Mouse (Mus musculus): ENCODE data around the gene Nck2. TPM values are rescaled to one million over a fixed set of nuclear protein-coding genes. Genes with fewer than 3 reads are reported as not detected.

Gene Nck2
- total and polyA plus RNA-seq, 2 experiments from 2014 or later = 30.2 to 54.9 TPM

- DNase-seq (ENCODE audit: low spot score) (no peak), ATAC-seq (ENCODE audit: low FRiP score) (no peak)
- H3K27ac ChIP-seq (ENCODE audit: low read depth, low read length) = no peak overlapping the region
- WGBS = 93% methylated on average over 3 of the region's 3 CpGs
- no peaks in the 10 kb centered on the region for H3K27me3 ChIP-seq (ENCODE audit: insufficient read depth, low read length)
- TF ChIP-seq CTCF (IDR thresholded peaks at IDR 0.05) = no peak
- H3K4me1 ChIP-seq (ENCODE audit: insufficient read depth, low read length) = peaks cover 2% of the 10 kb centered on the region; the same call in 1 of the 2 replicates
- no peak overlapping the region for H3K4me2 ChIP-seq (ENCODE audit: low read depth, low read length, poor library complexity, severe bottlenecking)
- H3K9me3 ChIP-seq (ENCODE audit: low read length) = no peaks in the 10 kb centered on the region
- H3K9ac ChIP-seq (replicated peaks; ENCODE audit: low read length, poor library complexity, severe bottlenecking) = no peak overlapping the region
- no peak overlapping the region for H3K4me3 ChIP-seq (ENCODE audit: low read depth, low read length)
- H3K36me3 ChIP-seq (ENCODE audit: insufficient read depth, low read length) = no peaks in the 10 kb centered on the region
These were observed 33.6 kb downstream of the Nck2 start for GRCm38 (mm10) chr1:43477954-43478353.

DNA sequence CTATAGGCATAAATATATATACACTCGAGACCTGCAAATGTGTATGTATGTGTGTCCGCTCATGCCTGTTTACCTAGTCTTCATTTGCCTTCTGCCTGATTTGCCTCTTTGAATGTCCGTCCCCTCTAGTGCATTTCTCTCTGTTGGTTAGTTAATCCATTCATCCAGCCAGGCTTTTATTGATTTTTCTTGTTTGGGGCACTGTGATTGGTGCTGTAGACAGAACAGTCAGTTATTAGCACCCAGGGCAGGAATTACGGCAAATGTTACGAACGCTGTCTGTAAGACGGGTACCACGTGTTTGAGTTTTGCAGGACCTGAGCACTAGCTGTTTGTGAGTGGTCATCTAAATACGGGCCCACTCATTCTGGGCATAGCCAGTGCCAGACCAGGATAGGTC, 40.8 kb downstream of the Nck2 start:
- DNase-seq (ENCODE audit: low spot score) (no peak), ATAC-seq (ENCODE audit: low FRiP score) (peak; percentile 17; the same call in 1 of the 2 replicates)
- Histone ChIP-seq H3K9me3 (ENCODE audit: low read length) (no peaks in the 10 kb centered on the region), H3K9ac (replicated peaks; ENCODE audit: low read length, poor library complexity, severe bottlenecking) (no peak overlapping the region), H3K36me3 (ENCODE audit: insufficient read depth, low read length) (no peaks in the 10 kb centered on the region), H3K27ac (ENCODE audit: low read depth, low read length) (no peak overlapping the region), H3K27me3 (ENCODE audit: insufficient read depth, low read length) (no peaks in the 10 kb centered on the region), H3K4me3 (ENCODE audit: low read depth, low read length) (no peak overlapping the region), H3K4me2 (ENCODE audit: low read depth, low read length, poor library complexity, severe bottlenecking) (no peak overlapping the region), H3K4me1 (ENCODE audit: insufficient read depth, low read length) (no peaks in the 10 kb centered on the region)
- WGBS = 89% methylated on average over 9 of the region's 9 CpGs
- TF ChIP-seq CTCF (IDR thresholded peaks at IDR 0.05) = no peak

- no peak overlapping the region for H3K9ac ChIP-seq (replicated peaks; ENCODE audit: low read length, poor library complexity, severe bottlenecking)
- no peaks in the 10 kb centered on the region for H3K9me3 ChIP-seq (ENCODE audit: low read length)
- H3K4me2 ChIP-seq (ENCODE audit: low read depth, low read length, poor library complexity, severe bottlenecking) = no peak overlapping the region
- H3K4me1 ChIP-seq (ENCODE audit: insufficient read depth, low read length) = no peaks in the 10 kb centered on the region
- 87% methylated on average over 3 of the region's 3 CpGs for WGBS
- DNase-seq (ENCODE audit: low spot score) = no peak
- H3K36me3 ChIP-seq (ENCODE audit: insufficient read depth, low read length) = no peaks in the 10 kb centered on the region
- H3K27me3 ChIP-seq (ENCODE audit: insufficient read depth, low read length) = no peaks in the 10 kb centered on the region
- no peak for TF ChIP-seq CTCF (IDR thresholded peaks at IDR 0.05)
- no peak overlapping the region for H3K27ac ChIP-seq (ENCODE audit: low read depth, low read length)
- no peak overlapping the region for H3K4me3 ChIP-seq (ENCODE audit: low read depth, low read length)
- ATAC-seq (ENCODE audit: low FRiP score) = no peak
These were observed 42.1 kb downstream of the Nck2 start for GRCm38 (mm10) chr1:43486500-43486899.

- H3K4me3 ChIP-seq (ENCODE audit: low read depth, low read length) = no peak overlapping the region
- WGBS = 59% methylated on average over 3 of the region's 3 CpGs
- H3K27me3 ChIP-seq (ENCODE audit: insufficient read depth, low read length) = no peaks in the 10 kb centered on the region
- ATAC-seq (ENCODE audit: low FRiP score) (no peak), DNase-seq (ENCODE audit: low spot score) (no peak)
- no peak overlapping the region for H3K9ac ChIP-seq (replicated peaks; ENCODE audit: low read length, poor library complexity, severe bottlenecking)
- no peak overlapping the region for H3K27ac ChIP-seq (ENCODE audit: low read depth, low read length)
- H3K9me3 ChIP-seq (ENCODE audit: low read length) = no peaks in the 10 kb centered on the region
- no peak overlapping the region for H3K4me2 ChIP-seq (ENCODE audit: low read depth, low read length, poor library complexity, severe bottlenecking)
- no peaks in the 10 kb centered on the region for H3K4me1 ChIP-seq (ENCODE audit: insufficient read depth, low read length)
- H3K36me3 ChIP-seq (ENCODE audit: insufficient read depth, low read length) = no peaks in the 10 kb centered on the region
- no peak for TF ChIP-seq CTCF (IDR thresholded peaks at IDR 0.05)
These were observed 42.8 kb downstream of the Nck2 start for GRCm38 (mm10) chr1:43486956-43487722.

- no peak overlapping the region for H3K4me3 ChIP-seq (ENCODE audit: low read depth, low read length)
- H3K36me3 ChIP-seq (ENCODE audit: insufficient read depth, low read length) = no peaks in the 10 kb centered on the region
- DNase-seq (ENCODE audit: low spot score) (no peak), ATAC-seq (ENCODE audit: low FRiP score) (no peak)
- no peaks in the 10 kb centered on the region for H3K27me3 ChIP-seq (ENCODE audit: insufficient read depth, low read length)
- no peaks in the 10 kb centered on the region for H3K4me1 ChIP-seq (ENCODE audit: insufficient read depth, low read length)
- no peak overlapping the region for H3K27ac ChIP-seq (ENCODE audit: low read depth, low read length)
- H3K9ac ChIP-seq (replicated peaks; ENCODE audit: low read length, poor library complexity, severe bottlenecking) = no peak overlapping the region
- H3K4me2 ChIP-seq (ENCODE audit: low read depth, low read length, poor library complexity, severe bottlenecking) = no peak overlapping the region
- no peaks in the 10 kb centered on the region for H3K9me3 ChIP-seq (ENCODE audit: low read length)
- TF ChIP-seq CTCF (IDR thresholded peaks at IDR 0.05) = no peak
These were observed 44.9 kb downstream of the Nck2 start for GRCm38 (mm10) chr1:43489311-43489710.

GRCm38 (mm10) chr1:43491506-43492269, 47.3 kb downstream of the Nck2 start:
- H3K4me3 ChIP-seq (ENCODE audit: low read depth, low read length) = no peak overlapping the region
- H3K9me3 ChIP-seq (ENCODE audit: low read length) = no peaks in the 10 kb centered on the region
- no peak overlapping the region for H3K27ac ChIP-seq (ENCODE audit: low read depth, low read length)
- 94% methylated on average over 8 of the region's 8 CpGs for WGBS
- H3K4me2 ChIP-seq (ENCODE audit: low read depth, low read length, poor library complexity, severe bottlenecking) = no peak overlapping the region
- H3K4me1 ChIP-seq (ENCODE audit: insufficient read depth, low read length) = no peaks in the 10 kb centered on the region
- ATAC-seq (ENCODE audit: low FRiP score) (no peak), DNase-seq (ENCODE audit: low spot score) (no peak)
- H3K27me3 ChIP-seq (ENCODE audit: insufficient read depth, low read length) = no peaks in the 10 kb centered on the region
- TF ChIP-seq CTCF (IDR thresholded peaks at IDR 0.05) = no peak
- no peaks in the 10 kb centered on the region for H3K36me3 ChIP-seq (ENCODE audit: insufficient read depth, low read length)
- no peak overlapping the region for H3K9ac ChIP-seq (replicated peaks; ENCODE audit: low read length, poor library complexity, severe bottlenecking)
